Mouse (Mus musculus) kidney, postnatal 10 days (tissue): ENCODE results near the gene Acadvl.

Source experiments
- DNase-seq: peaks from one replicate; pipeline ENCODE4 v3.0.0; 2021; ENCODE audit warnings: mixed read lengths

Gene Acadvl

DNA sequence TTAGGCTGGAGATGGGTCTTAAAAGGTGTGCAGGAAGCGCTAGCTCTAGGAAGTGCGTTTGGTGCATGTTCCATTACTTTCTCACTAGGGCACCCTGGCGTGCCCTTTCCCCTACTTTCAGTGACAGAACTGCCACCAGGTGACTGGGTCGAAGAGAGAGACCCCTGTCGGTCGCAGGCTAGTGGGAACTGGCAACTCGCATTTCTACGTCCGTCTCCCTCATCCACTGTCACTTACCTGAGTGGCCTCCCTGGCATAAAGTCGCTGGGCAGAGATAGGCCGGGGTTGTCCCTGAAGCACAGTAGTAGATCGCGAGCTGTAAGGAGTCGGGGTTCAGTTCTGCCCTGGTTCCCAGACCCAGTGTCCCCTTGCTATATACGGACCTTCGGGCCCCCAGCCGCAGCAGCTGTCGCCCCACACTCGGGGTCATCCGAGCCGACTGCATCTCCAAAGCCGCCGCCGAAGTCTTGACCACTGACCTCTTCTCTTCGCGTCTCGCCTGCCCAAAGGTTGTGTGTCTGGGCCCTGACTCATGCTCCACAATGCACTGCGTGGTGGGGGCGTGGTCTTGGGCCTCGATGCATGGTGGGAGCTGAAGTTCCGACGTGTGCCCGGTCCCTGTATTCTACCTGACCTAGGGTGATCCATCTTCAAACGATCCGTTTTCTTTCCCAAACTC is at the start of gene Acadvl:
Gene Acadvl (minus strand): TSS at position 532 of the 679 bp plus-strand sequence.
- DNase-seq, result peak; percentile 94

DNA sequence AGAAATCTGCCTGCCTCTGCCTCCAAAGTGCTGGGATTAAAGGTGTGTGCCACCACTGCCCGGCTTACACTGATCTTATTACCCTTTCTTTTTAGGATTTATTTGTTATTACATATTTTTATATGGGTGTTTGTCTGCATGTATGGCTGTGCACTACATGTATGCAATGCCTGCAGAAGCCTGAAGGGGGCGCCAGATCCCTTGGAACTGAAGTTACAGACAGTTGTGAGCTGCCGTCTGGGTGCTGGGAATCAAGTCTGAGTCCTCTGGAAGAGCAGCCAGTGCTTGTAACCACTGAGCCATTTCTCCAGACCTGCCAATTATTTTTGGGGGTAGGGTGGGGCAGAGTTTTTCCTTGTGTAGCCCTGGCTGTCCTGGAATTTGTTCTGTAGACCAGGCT is 47.8 kb upstream of the Acadvl start:
- DNase-seq, result no peak

DNA sequence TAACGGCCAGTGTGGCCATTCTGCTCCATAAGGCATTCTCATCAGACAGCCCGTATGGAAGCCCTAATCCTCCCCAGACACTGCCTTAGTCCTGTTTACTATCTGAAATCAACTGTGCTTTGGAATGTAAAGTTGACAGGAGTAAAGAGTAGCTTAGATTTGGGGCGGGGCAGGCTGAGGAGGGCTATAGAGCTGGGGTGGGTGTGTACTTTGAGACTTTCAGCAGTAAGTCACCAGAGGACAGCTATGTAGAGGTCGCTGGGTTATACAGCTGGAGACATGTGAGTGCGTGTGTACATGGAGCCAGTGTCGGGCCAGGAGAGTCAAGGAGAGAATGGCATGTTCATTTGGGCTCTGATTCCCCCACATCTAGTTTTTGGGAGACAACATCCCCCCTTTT is 44.7 kb upstream of the Acadvl start:
- DNase-seq, result no peak

DNA sequence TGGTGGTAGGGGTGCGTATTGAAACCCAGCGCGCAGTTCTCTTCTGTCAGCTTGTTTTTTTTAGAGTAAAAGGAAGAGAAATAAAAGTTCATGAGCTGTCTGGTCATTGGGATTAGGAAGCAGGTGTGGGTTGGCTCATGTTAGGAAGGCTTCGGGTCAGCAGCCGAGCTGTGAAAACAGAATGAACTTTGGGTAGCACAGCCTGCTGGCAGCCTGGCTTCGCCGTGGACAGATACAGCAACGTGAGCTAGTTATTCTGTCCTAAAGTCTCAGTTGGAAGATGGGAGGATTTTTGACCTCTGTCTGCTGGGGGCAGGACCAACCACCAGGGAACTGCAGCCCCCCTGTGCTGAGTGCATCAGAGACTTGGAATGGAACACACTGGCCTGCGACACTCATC is 42.6 kb upstream of the Acadvl start:
- peak; percentile 43 for DNase-seq

DNA sequence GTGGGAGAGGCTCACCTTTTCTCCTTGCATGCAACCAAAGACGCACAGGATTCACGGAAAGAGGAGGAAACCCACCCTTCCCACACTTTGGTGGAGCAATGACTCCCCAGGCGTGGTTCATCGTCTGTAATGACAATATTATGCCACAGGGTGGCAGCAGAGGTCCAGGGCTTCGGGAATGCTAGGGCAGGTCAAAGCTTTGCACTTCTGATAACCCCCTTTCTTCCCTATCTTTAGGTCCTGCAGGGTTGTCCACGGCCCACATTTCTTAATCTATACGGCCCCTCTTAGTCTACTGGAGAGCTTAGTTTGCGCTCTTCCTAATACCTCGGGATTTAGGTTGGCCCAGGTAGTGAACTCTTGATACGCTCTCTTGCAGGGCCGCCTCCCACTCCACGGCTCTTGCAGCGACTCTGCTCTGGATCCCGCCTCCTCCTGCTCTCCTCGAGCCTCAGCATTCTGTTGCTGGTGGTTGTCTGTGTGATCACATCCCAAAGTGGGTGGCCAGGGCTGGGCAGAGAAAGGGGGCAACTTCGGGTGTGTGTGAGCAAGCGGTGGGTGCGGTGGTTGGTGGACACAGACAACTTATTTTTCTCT is 40.5 kb upstream of the Acadvl start:
- peak; percentile 85 for DNase-seq

DNA sequence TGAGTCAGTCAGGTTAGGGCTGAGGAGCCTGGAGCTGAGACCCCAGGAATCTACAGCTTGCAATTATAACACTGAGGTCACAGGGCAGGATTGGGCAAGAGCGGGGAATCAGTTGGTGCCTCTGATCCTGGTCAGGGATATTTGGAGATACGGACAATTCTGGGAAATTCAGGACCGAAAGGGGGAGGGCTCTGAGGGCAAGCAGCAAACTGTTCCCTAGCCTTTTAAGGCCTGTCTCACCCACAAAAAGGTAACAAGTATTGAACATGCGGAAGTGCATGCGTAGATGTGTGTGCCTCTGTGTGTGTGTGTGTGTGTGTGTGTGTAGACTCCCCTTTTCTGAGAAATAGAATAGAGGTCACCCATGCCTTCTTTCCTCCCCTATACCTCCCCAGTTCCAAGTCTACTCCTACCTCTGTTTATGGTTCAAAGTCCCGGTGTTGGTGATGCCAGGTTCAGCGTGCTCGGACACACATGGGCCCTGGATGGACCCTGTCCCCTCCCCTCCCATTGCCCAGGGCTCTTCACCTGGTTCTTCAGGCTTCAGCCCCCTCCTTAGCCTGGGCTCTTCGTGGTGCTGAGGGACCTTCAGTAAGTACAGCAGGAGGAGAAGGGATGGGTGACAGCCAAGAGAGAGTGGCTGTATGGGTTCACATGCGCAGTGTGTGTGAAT is 38.8 kb upstream of the Acadvl start, which contains the start of gene Asgr1:
Gene Asgr1 (plus strand): TSS at position 188 of the 673 bp plus-strand sequence.
- DNase-seq, result no peak

DNA sequence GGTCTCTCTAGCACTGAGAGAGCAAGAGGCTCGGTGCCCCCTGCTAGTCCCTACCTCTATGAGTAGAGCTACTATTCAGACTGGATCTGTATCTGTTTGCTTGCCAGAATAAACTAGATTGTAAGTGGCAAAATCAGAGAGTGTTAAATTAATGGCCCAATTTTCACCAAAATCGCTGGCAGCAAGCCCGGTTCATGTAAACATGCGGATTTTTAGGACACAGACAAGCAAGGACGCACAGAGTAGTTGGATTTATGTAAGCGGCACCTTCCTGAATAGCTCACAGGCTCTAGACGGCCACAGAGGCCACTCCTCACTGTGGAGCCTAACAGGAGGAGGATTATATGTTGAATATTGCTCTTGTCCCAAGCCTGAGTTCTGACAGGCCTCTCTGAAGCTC is 37.9 kb upstream of the Acadvl start:
- no peak for DNase-seq

DNA sequence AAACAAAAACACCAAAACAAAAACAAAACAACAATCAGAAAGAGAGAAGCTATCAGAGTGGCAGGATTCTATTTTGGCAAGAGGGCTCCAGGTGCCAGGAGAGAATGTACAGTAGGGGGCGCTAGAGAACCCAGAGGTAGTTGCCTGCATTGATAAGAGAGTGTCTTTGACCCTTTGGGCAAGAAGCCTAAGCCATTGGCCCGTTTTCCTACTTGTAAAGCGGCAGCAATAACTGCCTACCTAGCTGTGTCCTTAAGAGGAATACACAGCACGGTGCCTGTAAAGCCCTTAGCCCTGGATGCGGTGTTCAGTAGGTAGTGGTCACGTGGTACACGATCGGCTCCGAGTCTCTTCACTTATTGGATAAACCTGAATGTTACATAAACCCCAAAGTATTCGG is 34.6 kb upstream of the Acadvl start:
- no peak for DNase-seq

DNA sequence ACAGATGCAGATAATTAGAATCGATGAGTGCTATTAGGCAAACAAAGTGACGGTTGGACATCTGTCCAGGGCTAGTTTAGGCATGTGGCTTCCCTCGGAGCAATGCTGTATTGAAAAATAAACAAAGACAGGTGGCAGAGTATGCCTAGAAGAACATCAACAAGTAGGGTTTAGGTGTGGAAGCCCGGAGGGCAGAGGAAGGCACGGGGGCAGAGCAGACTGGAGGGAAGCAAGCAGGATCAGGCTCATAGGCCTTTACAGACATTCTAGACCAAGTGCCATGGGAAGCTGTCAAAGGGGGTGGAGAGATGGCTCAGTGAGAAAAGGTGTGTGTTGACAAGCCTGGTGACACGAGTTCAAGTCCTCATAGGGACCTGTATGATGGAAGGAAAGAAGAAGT is 34.2 kb upstream of the Acadvl start:
- no peak for DNase-seq

DNA sequence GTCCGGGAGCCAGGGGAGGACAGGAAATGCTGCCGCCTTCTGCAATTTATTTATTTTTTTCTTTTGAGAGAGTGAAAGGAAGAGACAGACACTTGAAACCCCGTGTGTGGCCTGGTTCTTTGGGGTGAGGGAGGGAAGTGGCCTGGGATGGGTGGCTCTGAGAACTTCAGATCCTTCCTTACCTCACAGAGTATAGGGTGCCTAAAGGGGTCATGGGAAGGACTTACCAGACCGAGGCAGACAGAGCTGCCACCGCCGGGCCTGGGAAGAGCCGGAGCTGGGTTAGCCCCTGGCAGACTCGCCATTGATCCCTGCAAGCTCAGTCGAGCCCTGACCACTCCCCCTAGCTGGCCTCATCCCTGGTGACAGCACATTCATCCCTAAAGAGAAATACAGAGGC is 30.2 kb upstream of the Acadvl start:
- no peak for DNase-seq

DNA sequence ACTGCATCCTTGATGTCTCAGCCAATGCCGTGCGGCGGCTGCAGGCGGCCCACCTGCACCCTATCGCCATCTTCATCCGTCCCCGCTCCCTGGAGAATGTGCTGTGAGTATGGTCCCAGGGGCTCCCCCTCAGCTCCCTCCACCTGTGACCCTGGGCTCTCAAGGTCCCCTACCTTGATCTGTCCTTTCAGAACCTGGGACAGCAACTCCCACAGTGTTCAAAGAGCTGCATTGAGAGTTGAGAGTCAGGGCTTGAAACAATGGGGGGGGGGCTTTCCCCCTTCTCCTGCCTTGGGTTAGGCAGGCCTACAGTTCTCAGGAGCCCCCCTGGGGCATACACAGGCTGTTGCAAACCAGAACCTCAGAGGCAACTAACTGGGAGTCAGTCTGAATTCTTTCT is 28.5 kb upstream of the Acadvl start:
- no peak for DNase-seq

DNA sequence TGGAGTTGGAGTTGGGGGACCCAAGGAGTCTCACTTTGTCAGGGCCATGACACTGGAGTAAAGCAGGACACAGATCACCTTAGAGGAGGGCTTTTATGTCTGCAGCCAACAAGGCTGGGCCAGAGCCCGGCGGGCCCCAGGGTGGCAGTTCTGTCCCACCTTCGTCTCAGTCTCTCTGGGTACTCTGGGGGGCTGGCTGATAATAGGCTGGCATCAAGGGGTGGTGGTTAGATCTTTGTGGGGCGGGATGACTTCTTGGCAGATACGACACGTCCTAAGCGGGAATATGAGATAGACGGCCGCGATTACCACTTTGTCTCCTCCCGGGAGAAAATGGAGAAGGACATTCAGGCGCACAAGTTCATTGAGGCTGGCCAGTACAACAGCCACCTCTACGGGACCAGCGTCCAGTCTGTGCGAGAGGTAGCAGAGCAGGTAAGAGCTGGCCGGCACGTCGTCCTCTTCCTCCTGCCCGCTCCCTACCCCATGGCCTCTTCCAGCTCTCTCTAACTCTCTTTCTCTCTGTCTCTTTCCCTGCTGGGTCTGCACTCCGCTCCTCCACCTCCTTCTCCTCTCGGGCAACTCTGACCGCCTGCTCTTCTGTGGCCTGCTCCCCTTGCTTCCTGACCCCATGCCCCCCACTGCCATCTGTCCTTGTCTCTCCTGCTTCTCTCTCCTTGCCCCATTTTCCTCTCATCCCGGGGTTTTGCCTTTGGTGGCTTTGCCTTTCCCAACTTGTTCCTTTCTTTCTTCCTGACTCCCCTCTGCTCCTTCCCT is 27.3 kb upstream of the Acadvl start:
- no peak for DNase-seq

DNA sequence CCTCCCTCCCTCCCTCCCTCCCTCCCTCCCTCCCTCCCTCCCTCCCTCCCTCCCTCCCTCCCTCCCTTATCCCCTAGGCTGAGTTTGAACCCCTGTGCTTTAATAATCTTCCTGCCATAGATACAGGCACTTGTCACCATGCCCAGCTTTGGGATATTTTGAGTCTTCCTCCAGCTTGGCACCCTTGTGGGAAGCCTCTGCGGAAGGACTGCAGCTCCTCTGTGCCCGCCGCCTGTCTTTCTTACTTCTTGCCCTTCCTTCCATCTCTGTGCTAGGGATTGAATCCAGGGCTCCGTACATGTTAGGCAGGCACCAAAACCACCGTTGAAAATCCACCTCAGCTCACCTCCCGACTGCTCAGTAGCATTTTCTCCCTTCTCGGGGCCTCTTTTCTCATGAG is 25.0 kb upstream of the Acadvl start:
- DNase-seq, result no peak

DNA sequence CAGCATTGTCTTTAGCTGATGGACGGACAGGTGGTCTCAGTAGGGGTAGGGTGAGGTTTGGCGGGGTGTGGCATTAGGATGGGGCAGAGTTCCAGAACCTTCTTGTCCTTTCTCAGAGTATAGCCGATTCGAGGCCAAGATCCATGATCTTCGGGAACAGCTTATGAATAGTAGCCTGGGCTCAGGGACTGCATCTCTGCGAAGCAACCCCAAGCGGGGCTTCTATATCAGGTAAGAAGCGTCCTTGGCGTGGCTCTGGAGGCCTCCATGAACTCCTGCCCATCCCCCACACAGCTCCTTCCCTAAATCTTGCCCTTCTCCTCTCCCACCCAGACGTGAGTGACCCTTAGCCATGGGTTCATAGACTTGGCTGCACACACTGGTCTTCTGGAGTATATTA is 24.4 kb upstream of the Acadvl start:
- no peak for DNase-seq

DNA sequence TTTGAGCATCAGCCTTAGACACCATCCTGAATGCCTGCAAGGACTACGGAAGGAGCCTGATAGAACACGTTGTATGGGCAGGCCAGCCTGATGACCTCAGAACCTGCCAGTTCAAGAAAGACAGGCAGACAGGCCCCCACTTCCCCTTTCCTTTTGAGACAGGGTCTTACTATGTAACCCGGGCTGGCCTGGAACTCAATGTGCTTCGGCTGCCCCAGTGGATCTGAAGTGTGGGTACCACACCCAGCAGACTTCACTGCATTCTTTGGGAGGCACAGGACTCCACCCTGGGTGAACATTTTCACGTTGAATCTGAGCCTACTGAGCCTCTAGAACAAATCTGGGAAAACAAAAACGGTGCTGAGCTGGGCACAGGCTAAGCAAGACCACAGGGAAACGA is 23.0 kb upstream of the Acadvl start:
- no peak for DNase-seq

DNA sequence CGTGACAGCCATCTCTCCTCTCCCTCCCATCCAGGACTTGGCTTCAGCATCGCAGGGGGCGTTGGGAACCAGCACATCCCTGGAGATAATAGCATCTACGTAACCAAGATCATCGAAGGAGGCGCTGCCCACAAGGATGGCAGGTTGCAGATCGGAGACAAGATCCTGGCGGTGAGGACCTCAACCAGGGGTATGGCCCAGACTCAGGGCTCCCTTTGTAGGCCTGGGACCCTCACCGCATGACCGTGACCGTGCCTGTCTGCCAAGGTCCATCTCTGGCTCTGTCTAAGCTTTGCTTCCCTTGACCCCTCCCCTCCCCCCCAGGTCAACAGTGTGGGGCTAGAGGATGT is 16.1 kb upstream of the Acadvl start:
- no peak for DNase-seq

DNA sequence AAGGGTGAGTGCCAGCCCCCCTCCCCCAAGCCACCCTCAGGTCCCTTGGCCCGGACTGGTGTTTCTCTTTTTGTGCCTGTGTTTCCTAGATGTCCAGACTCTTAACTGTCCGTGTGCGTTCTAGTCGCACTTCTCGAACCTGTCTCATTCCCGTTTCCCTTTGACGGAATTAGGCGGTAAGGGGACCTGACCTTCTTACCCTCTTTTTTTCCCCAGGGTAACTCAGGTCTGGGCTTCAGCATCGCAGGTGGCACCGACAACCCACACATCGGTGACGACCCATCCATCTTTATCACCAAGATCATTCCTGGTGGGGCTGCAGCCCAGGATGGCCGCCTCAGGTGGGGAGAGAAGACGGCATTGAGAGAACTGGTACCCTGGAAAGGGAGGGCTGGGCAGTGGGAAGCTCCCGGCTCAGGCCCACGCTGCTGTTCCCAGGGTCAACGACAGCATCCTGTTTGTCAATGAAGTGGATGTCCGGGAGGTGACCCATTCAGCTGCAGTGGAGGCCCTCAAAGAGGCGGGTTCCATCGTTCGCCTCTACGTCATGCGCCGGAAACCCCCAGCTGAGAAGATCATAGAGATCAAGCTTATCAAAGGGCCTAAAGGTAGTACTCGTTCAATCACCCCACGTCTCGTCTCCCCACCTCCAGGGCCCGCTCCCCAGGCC is 15.6 kb upstream of the Acadvl start:
- no peak for DNase-seq

DNA sequence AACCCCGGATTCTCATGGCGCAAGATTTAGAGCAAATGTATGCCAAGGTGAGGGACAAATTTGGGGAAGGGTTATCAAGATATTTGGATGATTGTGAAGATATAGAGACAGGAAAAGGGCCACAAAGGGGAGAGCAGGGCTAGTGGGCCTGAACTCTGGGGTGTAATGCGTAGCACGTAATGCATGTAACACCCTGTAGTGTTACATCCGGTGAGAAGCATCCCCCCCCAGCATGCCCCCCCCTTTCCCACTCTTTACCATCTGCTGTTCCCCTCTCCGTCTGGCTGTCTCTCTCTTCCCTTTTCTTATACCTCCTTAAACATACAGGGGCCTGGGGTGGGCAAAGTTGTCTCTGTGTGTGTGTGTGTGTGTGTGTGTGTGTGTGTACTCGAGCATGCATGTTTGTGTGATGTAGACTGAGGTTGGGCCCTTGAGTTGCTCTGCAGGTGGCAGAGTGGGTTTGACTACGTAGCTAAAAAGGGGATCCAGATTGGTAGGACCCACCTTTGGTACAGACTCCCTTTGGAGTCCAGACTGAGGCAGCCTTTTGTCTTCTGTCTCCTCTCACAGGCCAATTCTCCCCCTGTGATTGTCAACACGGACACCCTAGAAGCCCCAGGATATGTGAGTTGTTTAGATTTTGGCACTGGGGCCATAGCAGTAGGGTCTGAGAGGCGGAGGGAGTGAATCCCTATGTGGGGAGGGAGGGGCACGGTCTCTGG is 14.8 kb upstream of the Acadvl start:
- DNase-seq, result no peak

DNA sequence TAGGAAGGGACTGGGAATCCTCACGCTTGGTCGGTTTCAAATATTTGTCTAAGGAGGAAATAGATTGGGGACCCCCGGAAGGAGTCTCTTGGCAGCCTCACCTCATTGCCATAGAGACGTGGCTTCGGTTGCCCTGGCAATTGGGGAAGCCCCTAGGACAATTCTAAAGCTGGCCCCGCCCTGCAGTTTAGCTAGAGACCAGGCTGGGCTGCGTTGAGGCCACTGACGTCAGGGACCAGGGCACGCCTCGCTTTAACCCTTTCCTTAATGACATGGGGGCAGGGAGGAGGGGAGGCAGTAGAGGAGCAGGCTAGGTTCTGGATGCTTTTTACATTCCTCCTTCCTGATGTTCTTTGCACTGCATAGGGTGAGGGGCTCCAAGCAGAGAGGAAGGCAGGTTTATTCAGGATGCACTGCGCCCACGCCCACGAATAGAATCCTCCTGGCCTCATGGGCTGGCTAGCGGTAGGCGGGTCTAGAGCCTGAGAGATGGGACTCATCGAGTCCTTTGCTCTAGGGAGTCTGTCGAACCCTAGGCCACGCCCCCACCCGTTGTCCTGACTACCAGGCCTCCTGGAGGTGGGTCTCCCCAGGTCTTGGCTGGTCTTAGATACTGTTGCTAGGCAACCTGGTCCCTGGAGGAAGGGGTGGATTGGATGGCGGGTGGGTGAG is 14.1 kb upstream of the Acadvl start:
- peak; percentile 82 for DNase-seq

DNA sequence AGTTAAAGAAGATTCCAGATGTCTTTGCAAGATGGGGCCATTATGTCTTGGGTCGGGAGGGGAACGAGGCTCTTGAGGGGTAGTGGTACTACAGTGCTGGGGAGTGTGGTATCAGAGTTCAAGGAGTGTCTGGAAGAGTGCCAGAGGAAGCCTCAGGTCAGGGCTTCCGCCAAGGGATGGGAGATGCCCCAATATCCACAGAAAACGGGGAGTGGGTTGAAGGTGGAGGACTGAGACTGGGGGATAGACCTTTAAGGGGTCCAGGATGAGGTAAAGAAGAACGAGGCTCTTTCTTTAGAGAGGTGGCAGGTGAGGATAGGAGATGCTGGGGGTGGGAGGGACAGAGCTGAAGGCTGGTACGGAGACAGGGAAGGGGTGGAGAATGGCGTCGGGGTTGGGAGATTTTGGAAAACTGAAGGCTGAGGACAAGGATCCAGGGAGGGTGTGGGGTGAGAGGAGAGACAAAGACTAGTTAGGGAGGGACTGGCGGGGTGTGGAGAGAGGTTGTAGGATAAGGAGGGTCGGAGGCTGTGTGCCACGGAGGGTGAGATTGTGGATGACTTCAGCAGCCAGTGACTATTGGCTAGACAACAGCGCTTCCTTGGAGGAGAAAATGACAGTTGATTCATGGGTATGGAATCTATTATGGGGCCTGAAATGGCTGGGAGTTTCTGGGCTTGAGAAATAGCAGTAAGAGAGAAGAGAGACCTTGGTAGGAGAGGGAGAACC is 13.4 kb upstream of the Acadvl start:
- no peak for DNase-seq

DNA sequence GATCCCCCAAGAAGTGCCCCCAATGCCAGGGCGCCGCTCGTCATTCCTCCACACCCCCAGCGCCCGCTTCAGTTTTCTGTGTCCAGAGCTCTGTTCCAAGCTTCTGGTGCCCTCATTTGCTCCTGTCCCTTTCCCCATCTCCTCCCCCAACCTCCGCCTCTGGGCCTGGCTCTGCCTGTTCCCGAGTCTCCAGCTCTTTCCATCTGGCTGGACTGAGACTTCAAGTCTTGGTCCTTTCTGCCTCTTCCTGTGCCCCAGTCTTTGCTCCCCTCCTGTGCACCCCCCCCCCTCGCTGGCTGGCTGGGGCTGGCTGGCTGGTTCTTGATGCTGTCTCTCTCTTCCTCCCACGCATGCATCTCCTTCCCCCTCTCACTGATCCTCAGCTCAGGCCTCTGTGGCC is 12.2 kb upstream of the Acadvl start:
- peak; percentile 50 for DNase-seq
